Mouse (Mus musculus): ENCODE results near the gene Mcpt4.

DNA sequence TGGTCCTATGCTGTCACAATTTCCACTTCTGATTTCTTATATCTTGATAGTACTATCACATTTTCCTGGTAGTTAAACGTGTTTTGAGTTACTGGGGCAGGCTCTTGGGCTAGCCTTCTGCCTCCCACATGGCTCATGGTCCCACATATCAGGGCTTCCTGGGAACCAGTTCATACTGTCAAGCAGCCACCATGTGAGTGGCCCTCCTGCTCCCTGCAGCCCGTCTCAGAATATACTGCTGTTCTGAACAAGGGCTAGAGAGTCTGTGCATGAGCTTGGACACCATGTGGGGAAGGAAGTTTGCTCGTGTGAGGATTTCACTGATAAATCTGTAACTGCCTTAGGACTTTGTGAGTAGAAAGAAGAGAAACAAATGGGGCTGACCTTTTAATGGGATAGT lies 24.6 kb upstream of the Mcpt4 start:
- no peak for TF ChIP-seq CTCF (IDR thresholded peaks at IDR 0.05)
- TF ChIP-seq POLR2A (IDR thresholded peaks at IDR 0.05; ENCODE audit: insufficient read depth, low read depth, low read length), result no peak
